Mouse (Mus musculus) kidney, adult 2 months (tissue): ENCODE results near the gene Mepe.

Experiments
- CTCF ChIP-seq: fragments of 200-500 bp; conservative IDR thresholded peaks from 2 replicates; pipeline ENCODE4 v1.5.1; 2011; ENCODE audit warnings: low read depth, mild to moderate bottlenecking, control low read depth, low read length, moderate library complexity, mixed read lengths; ENCODE audit not compliant: insufficient read depth, insufficient read length
- POLR2A ChIP-seq: fragments of 200-500 bp; IDR thresholded peaks from one replicate; pipeline ENCODE4 v1.6.1; 2011; ENCODE audit warnings: low read depth, low read length, control low read depth

GRCm38 (mm10) chr5:104385521-104385920 is 60.4 kb downstream of the Mepe start:
- TF ChIP-seq POLR2A (no peak), CTCF (no peak)
